Mouse (Mus musculus) limb, embryonic 11.5 days (tissue): ENCODE results near the gene Sirpa. TPM values are rescaled to one million over a fixed set of nuclear protein-coding genes. Genes with fewer than 3 reads are reported as not detected.

Experiments used
- ATAC-seq: fragments of 200-750 bp; cut with Nextera tagmentation; 2 replicates; pipeline ENCODE4 v1.8.0; 2017; ENCODE audit warnings: low read depth; ENCODE audit not compliant: insufficient number of reproducible peaks, low FRiP score, low TSS enrichment
- DNase-seq: peaks from one replicate; pipeline ENCODE4 v3.0.0-alpha.2; 2015; ENCODE audit warnings: low spot score
- H3K27ac ChIP-seq: fragments of 300-500 bp; sonication (generic); replicated peaks from 2 replicates; pipeline ENCODE4 v1.5.1; 2014; ENCODE audit warnings: low read depth, mild to moderate bottlenecking, low read length
- H3K27me3 ChIP-seq: fragments of 300-500 bp; sonication (generic); 2 replicates; pipeline ENCODE4 v1.6.1; 2014; ENCODE audit warnings: mild to moderate bottlenecking, low read length, mixed read lengths; ENCODE audit not compliant: control insufficient read depth, insufficient read depth
- H3K36me3 ChIP-seq: fragments of 300-500 bp; sonication (generic); 2 replicates; pipeline ENCODE4 v1.6.1; 2014; ENCODE audit warnings: mild to moderate bottlenecking, low read length, moderate library complexity, mixed read lengths; ENCODE audit not compliant: control insufficient read depth, insufficient read depth
- H3K4me1 ChIP-seq: fragments of 300-500 bp; sonication (generic); 2 replicates; pipeline ENCODE4 v1.6.1; 2014; ENCODE audit warnings: low read length, mixed read lengths; ENCODE audit not compliant: control insufficient read depth, insufficient read depth
- H3K4me2 ChIP-seq: fragments of 300-500 bp; sonication (generic); 2 replicates; pipeline ENCODE4 v1.6.1; 2014; ENCODE audit warnings: low read depth, mild to moderate bottlenecking, moderate library complexity; ENCODE audit not compliant: severe bottlenecking
- H3K4me3 ChIP-seq: fragments of 300-500 bp; sonication (generic); 2 replicates; pipeline ENCODE4 v1.5.1; 2014; ENCODE audit warnings: low read depth, low read length
- H3K9ac ChIP-seq: fragments of 300-500 bp; sonication (generic); 2 replicates; pipeline ENCODE4 v1.6.1; 2014; ENCODE audit warnings: mild to moderate bottlenecking, low read length
- H3K9me3 ChIP-seq: fragments of 300-500 bp; sonication (generic); 2 replicates; pipeline ENCODE4 v1.6.1; 2016; ENCODE audit warnings: low read length; ENCODE audit not compliant: control insufficient read depth
- WGBS: fragments of 180-500 bp; shearing (Covaris S2); extraction: QIAGEN DNeasy Blood & Tissue Kit; methylation state at CpG from one replicate; pipeline ENCODE4 v1.1.7; 2014; 5-methylcytosine and 5-hydroxymethylcytosine counted together
- polyA plus RNA-seq: library from polyadenylated mRNA; unstranded; fragments of >200 nt; fragmentation: Nextera tagmentation; extraction: Ambion mirVana; gene quantifications from 2 replicates; pipeline ENCODE4 v1.2.1, GENCODE M21; 2014

Gene Sirpa
- polyA plus RNA-seq, 1 experiment from 2014 or later: 16.0 TPM

DNA sequence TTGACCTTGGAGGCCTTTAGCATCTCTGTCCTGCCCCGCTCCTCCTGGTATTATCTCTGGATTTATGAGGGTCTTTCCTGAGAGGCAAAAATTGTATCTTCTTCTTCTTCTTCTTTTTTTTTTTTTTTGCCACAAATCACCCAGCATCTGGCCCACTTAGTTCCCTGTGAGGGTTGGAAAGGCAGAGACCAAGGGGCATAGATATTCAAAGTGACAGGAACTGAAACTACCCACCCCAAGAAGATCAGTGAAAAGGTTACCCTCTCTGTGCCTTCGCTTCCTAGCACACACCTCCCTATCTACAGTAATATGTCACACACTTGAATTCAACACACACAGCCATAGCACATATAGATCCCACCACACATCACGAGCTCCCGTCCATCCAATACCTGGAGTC, 17.5 kb upstream of the Sirpa start:
- Histone ChIP-seq H3K36me3 (no peaks in the 10 kb centered on the region), H3K9ac (no peak overlapping the region), H3K27me3 (peaks cover 5% of the 10 kb centered on the region; the same call in 1 of the 2 replicates), H3K4me3 (no peak overlapping the region), H3K9me3 (no peaks in the 10 kb centered on the region), H3K4me2 (no peak overlapping the region; the same call in 1 of the 2 replicates), H3K27ac (no peak overlapping the region), H3K4me1 (peaks cover 8% of the 10 kb centered on the region; the same call in 1 of the 2 replicates)
- no peak for ATAC-seq
- WGBS: 94% methylated on average over 4 of the region's 4 CpGs
- no peak for DNase-seq

- Histone ChIP-seq H3K4me3 (no peak overlapping the region), H3K4me2 (no peak overlapping the region), H3K4me1 (peaks cover 8% of the 10 kb centered on the region; the same call in 1 of the 2 replicates), H3K9me3 (no peaks in the 10 kb centered on the region), H3K36me3 (no peaks in the 10 kb centered on the region), H3K27me3 (peaks cover 5% of the 10 kb centered on the region; the same call in 1 of the 2 replicates), H3K27ac (no peak overlapping the region), H3K9ac (no peak overlapping the region)
- 86% methylated on average over 8 of the region's 8 CpGs for WGBS
- DNase-seq (no peak), ATAC-seq (no peak)
Observed at GRCm38 (mm10) chr2:129576611-129577447, 15.8 kb upstream of the Sirpa start.

DNA sequence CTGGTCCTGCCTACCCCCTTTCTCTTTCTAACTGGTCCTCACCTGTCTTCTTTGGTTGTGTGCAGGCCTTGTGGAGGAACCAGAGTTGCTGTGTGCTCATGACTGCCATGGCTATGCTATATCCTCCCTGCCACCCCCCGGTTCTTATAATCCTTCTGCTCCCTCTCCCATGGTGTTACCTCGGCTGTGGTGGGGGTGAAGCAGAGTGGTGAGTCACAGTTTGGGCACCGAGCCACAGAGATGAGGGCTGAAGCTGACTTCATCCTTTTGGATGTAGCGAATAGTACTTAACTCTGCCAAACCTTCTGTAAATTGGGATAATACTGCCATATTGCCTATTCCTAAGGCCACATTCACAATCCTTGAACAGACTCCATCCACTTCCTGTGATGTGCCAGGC, 12.0 kb upstream of the Sirpa start:
- no peaks in the 10 kb centered on the region for H3K4me1 ChIP-seq
- 89% methylated on average over 4 of the region's 4 CpGs for WGBS
- no peak overlapping the region for H3K4me2 ChIP-seq
- no peak overlapping the region for H3K9ac ChIP-seq
- H3K4me3 ChIP-seq: no peak overlapping the region
- no peaks in the 10 kb centered on the region for H3K36me3 ChIP-seq
- H3K9me3 ChIP-seq: no peaks in the 10 kb centered on the region
- no peak for ATAC-seq
- DNase-seq: no peak
- H3K27ac ChIP-seq: no peak overlapping the region
- H3K27me3 ChIP-seq: no peaks in the 10 kb centered on the region

DNA sequence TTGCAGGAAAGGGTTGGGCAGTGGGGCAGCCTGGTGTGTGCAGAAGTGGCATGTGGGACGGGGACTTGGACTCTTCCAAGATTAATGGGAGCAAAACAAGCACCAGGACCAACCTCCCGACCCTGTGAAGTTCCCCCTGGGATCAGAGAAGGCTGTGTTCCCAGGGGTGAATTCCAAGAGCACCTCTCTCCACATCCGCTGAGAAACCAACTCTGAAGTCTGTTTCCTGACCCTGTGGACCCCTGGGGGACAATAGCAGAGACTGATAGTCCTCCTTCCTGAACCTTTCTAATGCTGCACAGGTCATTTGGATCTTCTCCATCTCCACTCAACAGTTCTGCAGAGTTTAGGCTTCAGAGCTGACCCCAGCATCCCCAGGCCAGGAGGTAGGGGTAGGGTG, 10.8 kb upstream of the Sirpa start:
- H3K4me2 ChIP-seq: no peak overlapping the region
- WGBS: 38% methylated on average over 3 of the region's 3 CpGs
- no peaks in the 10 kb centered on the region for H3K36me3 ChIP-seq
- DNase-seq (no peak), ATAC-seq (no peak)
- H3K4me3 ChIP-seq: no peak overlapping the region
- H3K27me3 ChIP-seq: no peaks in the 10 kb centered on the region
- H3K4me1 ChIP-seq: no peaks in the 10 kb centered on the region
- no peak overlapping the region for H3K9ac ChIP-seq
- H3K9me3 ChIP-seq: no peaks in the 10 kb centered on the region
- no peak overlapping the region for H3K27ac ChIP-seq

GRCm38 (mm10) chr2:129582261-129582660, 10.4 kb upstream of the Sirpa start:
- Histone ChIP-seq H3K36me3 (no peaks in the 10 kb centered on the region), H3K27me3 (no peaks in the 10 kb centered on the region), H3K27ac (no peak overlapping the region), H3K4me3 (no peak overlapping the region), H3K4me1 (no peaks in the 10 kb centered on the region), H3K9me3 (no peaks in the 10 kb centered on the region), H3K4me2 (no peak overlapping the region), H3K9ac (no peak overlapping the region)
- ATAC-seq: no peak
- whole genome bisulfite sequencing: 95% methylated on average over 4 of the region's 4 CpGs
- DNase-seq: no peak

- H3K4me2 ChIP-seq: no peak overlapping the region
- no peak overlapping the region for H3K9ac ChIP-seq
- no peak overlapping the region for H3K4me3 ChIP-seq
- H3K27me3 ChIP-seq: no peaks in the 10 kb centered on the region
- no peaks in the 10 kb centered on the region for H3K9me3 ChIP-seq
- ATAC-seq: no peak
- no peaks in the 10 kb centered on the region for H3K36me3 ChIP-seq
- 5% methylated on average over 1 of the region's 1 CpGs for WGBS
- no peak overlapping the region for H3K27ac ChIP-seq
- 0 out of 2 replicates have a peak, but pooled peaks cover 2% of the 10 kb centered on the region for H3K4me1 ChIP-seq
- no peak for DNase-seq
Observed at GRCm38 (mm10) chr2:129584905-129585304, 7.7 kb upstream of the Sirpa start.

DNA sequence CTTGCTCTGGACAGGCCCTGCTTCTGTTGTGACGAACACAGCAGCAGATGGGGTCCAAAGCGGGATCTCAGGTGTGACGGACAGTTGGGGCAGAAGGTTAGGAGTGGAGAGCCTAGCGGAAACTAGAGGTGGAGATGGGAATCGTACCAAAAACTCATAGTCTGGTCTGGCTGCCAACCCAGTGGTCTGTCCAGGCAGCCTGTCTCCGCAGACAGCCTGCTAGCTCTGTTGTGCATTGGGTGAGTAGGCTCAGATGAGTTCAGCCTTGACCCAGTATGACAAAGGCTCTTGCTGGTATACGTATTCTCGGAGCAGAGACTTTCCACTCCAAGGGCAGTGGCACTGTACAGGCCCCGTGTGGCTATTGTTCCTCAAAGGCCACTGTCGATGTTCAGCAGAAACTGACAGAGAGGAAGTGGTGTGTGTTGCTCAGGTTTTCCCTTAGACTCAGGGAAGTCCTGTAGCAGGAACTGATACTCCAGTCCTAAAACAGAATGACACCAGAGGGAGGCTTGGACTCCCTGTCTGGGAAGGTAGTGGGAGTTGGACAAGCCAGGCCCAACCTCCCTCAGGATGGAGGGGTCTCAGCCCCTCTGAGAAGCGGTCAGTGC, 6.6 kb upstream of the Sirpa start:
- ATAC-seq: no peak
- Histone ChIP-seq H3K4me3 (no peak overlapping the region), H3K36me3 (no peaks in the 10 kb centered on the region), H3K4me1 (0 out of 2 replicates have a peak, but pooled peaks cover 2% of the 10 kb centered on the region), H3K27ac (no peak overlapping the region), H3K27me3 (no peaks in the 10 kb centered on the region), H3K4me2 (no peak overlapping the region), H3K9me3 (no peaks in the 10 kb centered on the region), H3K9ac (no peak overlapping the region)
- 85% methylated on average over 11 of the region's 11 CpGs for WGBS
- DNase-seq: no peak

DNA sequence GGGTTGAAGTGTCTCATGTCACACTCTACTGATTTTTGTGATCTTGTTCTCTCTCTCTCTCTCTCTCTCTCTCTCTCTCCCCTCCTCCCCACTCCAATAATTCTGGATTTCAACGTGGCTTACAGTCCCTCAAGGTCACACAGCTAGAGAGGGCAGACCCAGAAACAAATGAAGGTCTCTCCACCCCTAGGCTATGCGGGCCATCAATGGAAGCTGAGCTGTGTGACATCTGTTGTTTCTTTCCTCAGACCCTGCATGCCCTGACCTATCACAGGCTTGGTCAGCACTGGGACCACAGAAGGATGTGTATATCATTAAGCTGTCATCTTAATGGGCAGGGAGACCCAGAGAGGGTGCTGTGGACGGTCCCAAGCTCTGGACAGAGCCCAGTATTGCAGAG, 5.4 kb upstream of the Sirpa start:
- no peak for ATAC-seq
- no peak overlapping the region for H3K4me2 ChIP-seq
- H3K27me3 ChIP-seq: 0 out of 2 replicates have a peak, but pooled peaks cover 4% of the 10 kb centered on the region
- H3K4me3 ChIP-seq: no peak overlapping the region
- no peaks in the 10 kb centered on the region for H3K9me3 ChIP-seq
- no peak for DNase-seq
- WGBS: 45% methylated on average over 3 of the region's 3 CpGs
- no peak overlapping the region for H3K27ac ChIP-seq
- no peaks in the 10 kb centered on the region for H3K36me3 ChIP-seq
- H3K9ac ChIP-seq: no peak overlapping the region
- 0 out of 2 replicates have a peak, but pooled peaks cover 2% of the 10 kb centered on the region for H3K4me1 ChIP-seq
